Mouse (Mus musculus) layer of hippocampus, postnatal 10 days (tissue): Measurements from ENCODE around the gene Syt1. TPM values are rescaled to one million over a fixed set of nuclear protein-coding genes. Genes with fewer than 3 reads are reported as not detected.

Source experiments
- DNase-seq, 2 experiments: peaks; one replicate each; pipeline ENCODE4 v3.0.0; 2021; ENCODE audit warnings: low spot score in 2 of 2
- long read RNA-seq: library from polyadenylated mRNA; stranded (forward); transcript quantifications from one replicate; pipeline ENCODE4 v2.0.0, GENCODE M21; 2023
- total RNA-seq, 2 experiments: library from RNA; stranded (reverse); gene quantifications; 2 replicates each; pipeline ENCODE4 v1.2.3; 2021

Gene Syt1
- total RNA-seq = 100 to 1,000 TPM; 629 to 667 TPM
- long read RNA-seq, full-length matches to known transcripts = 6 of 96 reads
- long read RNA-seq, partial matches to known transcripts = 3 of 96 reads
- long read RNA-seq, other reads (novel, unspliced or antisense) = 87 of 96 reads

GRCm38 (mm10) chr10:109010241-109011193, at the start of gene Syt1:
TSS of gene Syt1 (minus strand) at chr10:109010982.
- DNase-seq = peak; percentile 78 to 86

GRCm38 (mm10) chr10:109056500-109056899, 45.7 kb upstream of the Syt1 start:
- DNase-seq = no peak

GRCm38 (mm10) chr10:109047537-109047936, 36.8 kb upstream of the Syt1 start:
- DNase-seq = no peak

GRCm38 (mm10) chr10:109046988-109047387, 36.2 kb upstream of the Syt1 start:
- DNase-seq = no peak

GRCm38 (mm10) chr10:109011226-109012165, 714 bp upstream of the Syt1 start:
- peak; percentile 19 to 47 for DNase-seq

GRCm38 (mm10) chr10:109009831-109010230, 951 bp downstream of the Syt1 start:
- DNase-seq = no peak

- DNase-seq = no peak
These were observed 2.3 kb downstream of the Syt1 start for GRCm38 (mm10) chr10:109008456-109008855.

- DNase-seq = peak; percentile 26 to 34
These were observed 7.3 kb downstream of the Syt1 start for GRCm38 (mm10) chr10:109003482-109003881.

GRCm38 (mm10) chr10:108987250-108987649, 23.5 kb downstream of the Syt1 start:
- no peak for DNase-seq

GRCm38 (mm10) chr10:108979660-108980059, 31.1 kb downstream of the Syt1 start:
- peak; percentile 74 to 84 for DNase-seq

- no peak for DNase-seq
These were observed 55.8 kb downstream of the Syt1 start for GRCm38 (mm10) chr10:108954952-108955351.

GRCm38 (mm10) chr10:108952182-108952581, 58.6 kb downstream of the Syt1 start:
- DNase-seq = no peak

- peak in 1 of 2 experiments; percentile 32 for DNase-seq
These were observed 73.8 kb downstream of the Syt1 start for GRCm38 (mm10) chr10:108936838-108937430.

- no peak for DNase-seq
These were observed 80.5 kb downstream of the Syt1 start for GRCm38 (mm10) chr10:108930299-108930698.

GRCm38 (mm10) chr10:108929676-108930075, 81.1 kb downstream of the Syt1 start:
- DNase-seq = no peak

- DNase-seq = no peak
These were observed 105.5 kb downstream of the Syt1 start for GRCm38 (mm10) chr10:108905264-108905663.

GRCm38 (mm10) chr10:108904371-108904770, 106.4 kb downstream of the Syt1 start:
- no peak for DNase-seq

GRCm38 (mm10) chr10:108896529-108896928, 114.3 kb downstream of the Syt1 start:
- DNase-seq = no peak

- no peak for DNase-seq
These were observed 117.5 kb downstream of the Syt1 start for GRCm38 (mm10) chr10:108893288-108893687.

GRCm38 (mm10) chr10:108892441-108892840, 118.3 kb downstream of the Syt1 start:
- no peak for DNase-seq

- no peak for DNase-seq
These were observed 121.7 kb downstream of the Syt1 start for GRCm38 (mm10) chr10:108889084-108889483.
